Mouse (Mus musculus) megakaryocyte, embryonic 14.5 days (primary cell): ENCODE results near the gene Ccdc85b.

Experiments
- FLI1 ChIP-seq: IDR thresholded peaks from 2 replicates; pipeline ENCODE4 v1.6.1; 2012; ENCODE audit warnings: low read length, inconsistent platforms, mixed read lengths
- GATA1 ChIP-seq: IDR thresholded peaks from 3 replicates; pipeline ENCODE4 v1.6.1; 2012; ENCODE audit warnings: mixed read lengths, low read length, inconsistent platforms, borderline replicate concordance

GRCm38 (mm10) chr19:5460465-5460911 lies 2.8 kb upstream of the Ccdc85b start, which contains the start of gene Fibp:
- TF ChIP-seq GATA1 (no peak), FLI1 (no peak)
